Mouse (Mus musculus): ENCODE results near the gene Sept11. TPM values are rescaled to one million over a fixed set of nuclear protein-coding genes. Genes with fewer than 3 reads are reported as not detected.

Gene Sept11
- total and polyA plus RNA-seq, 3 experiments, result 72.3 to 138 (median 78.5) TPM

DNA sequence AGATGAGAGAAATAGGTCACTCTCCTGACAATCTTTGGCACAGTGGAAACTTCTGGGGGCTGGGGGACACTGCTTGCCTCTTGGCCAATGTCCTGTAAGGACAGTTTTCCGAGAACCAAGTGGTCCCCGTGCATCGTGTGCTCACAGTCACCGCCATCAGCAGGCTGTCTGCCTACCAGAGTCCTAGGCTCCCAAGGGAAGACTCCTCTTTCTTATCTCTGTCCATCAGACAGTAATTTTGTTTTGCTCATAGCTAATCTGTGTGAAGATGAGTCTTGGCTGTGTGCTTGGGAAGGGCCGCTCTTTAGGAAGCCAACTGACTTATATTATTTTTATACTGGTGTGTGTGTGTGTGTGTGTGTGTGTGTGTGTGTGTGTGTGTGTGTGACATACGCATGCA is 52.3 kb downstream of the Sept11 start:
- Histone ChIP-seq H3K9ac (ENCODE audit: insufficient read depth, low read depth) (no peak overlapping the region), H3K4me1 (ENCODE audit: control insufficient read depth in 1 of 2, insufficient read depth in 2 of 2) (peaks cover 7 to 39% of the 10 kb centered on the region in 2 experiments; a peak in 3 of 4 replicates), H3K4me2 (ENCODE audit: insufficient read depth, low read depth, poor library complexity, severe bottlenecking) (no peak overlapping the region), H3K4me3 (replicated peaks in 1 of 3; ENCODE audit: low read depth in 2 of 3, low read length in 2 of 3, poor library complexity in 1 of 3) (no peak overlapping the region), H3K36me3 (replicated peaks in 1 of 2; ENCODE audit: control insufficient read depth in 1 of 2, insufficient read depth in 1 of 2, low read length in 1 of 2) (peaks cover 38 to 87% of the 10 kb centered on the region in 2 experiments), H3K27ac (ENCODE audit: insufficient read depth, low read depth) (no peak overlapping the region), H3K27me3 (replicated peaks) (no peaks in the 10 kb centered on the region), H3K79me2 (replicated peaks; ENCODE audit: control insufficient read depth, extremely low read depth, insufficient read depth, poor library complexity, severe bottlenecking) (peaks cover 8% of the 10 kb centered on the region; the same call in 1 of the 2 replicates), H3K9me3 (replicated peaks; ENCODE audit: low read length) (no peaks in the 10 kb centered on the region)
- dilution Hi-C loops (cut with MboI; ENCODE audit: extremely low pct_ligation_motif_present, extremely low pct_unique_long_range_greater_than_20kb, low sequenced_read_pairs), result no loop called here
- no peak for TF ChIP-seq EP300 (IDR thresholded peaks at IDR 0.05; ENCODE audit: low read length)
- TF ChIP-seq SIN3A (IDR thresholded peaks at IDR 0.05; ENCODE audit: low read length), result no peak
- no peak for TF ChIP-seq TCF12 (IDR thresholded peaks at IDR 0.05; ENCODE audit: low read depth, low read length)
- TF ChIP-seq USF1 (IDR thresholded peaks at IDR 0.05; ENCODE audit: low read depth, low read length), result no peak
- TF ChIP-seq NELFE (IDR thresholded peaks at IDR 0.05; ENCODE audit: low read depth, low read length), result no peak
- no peak for TF ChIP-seq MXI1 (IDR thresholded peaks at IDR 0.05; ENCODE audit: low read depth, low read length)
- no peak for TF ChIP-seq ZMIZ1 (IDR thresholded peaks at IDR 0.05; ENCODE audit: low read depth, low read length)
- TF ChIP-seq TBP (conservative IDR thresholded peaks at IDR 0.05; ENCODE audit: low read depth, low read length), result no peak
- TF ChIP-seq BHLHE40 (IDR thresholded peaks at IDR 0.05; ENCODE audit: low read depth, low read length), result no peak
- no peak for TF ChIP-seq KAT2A (IDR thresholded peaks at IDR 0.05; ENCODE audit: insufficient replicate concordance, low read length)
- no peak for TF ChIP-seq ETS1 (conservative IDR thresholded peaks at IDR 0.05; ENCODE audit: low read depth, low read length)
- TF ChIP-seq MAZ (IDR thresholded peaks at IDR 0.05; ENCODE audit: low read depth, low read length), result no peak
- no peak for TF ChIP-seq JUN (IDR thresholded peaks at IDR 0.05; ENCODE audit: insufficient read depth, low read depth, low read length)
- no peak for TF ChIP-seq ZNF384 (IDR thresholded peaks at IDR 0.05; ENCODE audit: low read depth, low read length)
- no peak for TF ChIP-seq MAX (IDR thresholded peaks at IDR 0.05; ENCODE audit: low read length)
- TF ChIP-seq RCOR1 (conservative IDR thresholded peaks at IDR 0.05; ENCODE audit: low read depth, low read length), result no peak
- in situ Hi-C loops (cut with MboI; ENCODE audit: low pct_ligation_motif_present, low pct_unique_long_range_greater_than_20kb, low sequenced_read_pairs), result no loop called here
- no peak for DNase-seq (ENCODE audit: extremely low read depth)

DNA sequence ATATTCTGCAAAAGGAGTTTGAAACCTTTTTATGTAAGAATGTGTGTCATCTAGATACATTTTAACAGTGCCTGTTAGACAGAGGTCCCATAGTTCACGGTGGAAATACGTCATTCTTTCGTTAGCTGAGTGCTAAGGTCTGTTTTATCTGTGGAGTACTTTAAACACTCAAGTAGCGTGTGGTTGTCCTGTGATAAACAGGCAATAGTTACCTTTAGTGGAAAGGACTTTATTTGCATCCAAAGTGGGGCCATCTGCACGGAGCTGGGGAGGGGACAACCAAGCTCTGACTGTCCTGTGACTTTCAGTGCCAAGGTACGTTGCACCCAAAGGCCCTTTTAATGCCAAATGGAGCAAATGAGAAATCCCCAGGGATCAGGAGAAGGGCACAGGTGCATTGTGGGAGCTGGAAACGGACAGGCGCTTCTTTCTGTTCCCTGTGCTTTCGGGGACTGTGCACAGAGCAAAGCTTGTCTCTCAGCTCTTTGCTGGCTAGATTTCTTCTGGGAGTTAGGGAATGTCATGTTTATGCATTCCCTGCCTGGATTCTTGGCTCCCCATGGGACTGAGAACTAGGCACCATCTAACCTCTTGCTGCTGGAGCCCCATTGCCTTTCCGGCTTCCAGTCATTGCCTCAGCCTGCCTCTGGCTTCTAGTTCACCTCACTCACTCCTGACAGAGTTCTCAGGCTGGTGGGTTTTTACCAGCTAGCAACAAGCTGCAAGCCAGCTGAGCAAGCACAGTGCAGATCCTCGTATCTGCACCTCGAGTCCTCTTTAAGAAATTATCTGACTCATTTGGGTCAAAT is 56.9 kb downstream of the Sept11 start:
- Histone ChIP-seq H3K27ac (ENCODE audit: insufficient read depth, low read depth) (no peak overlapping the region; the same call in 1 of the 2 replicates), H3K9me3 (replicated peaks; ENCODE audit: low read length) (no peaks in the 10 kb centered on the region), H3K4me2 (ENCODE audit: insufficient read depth, low read depth, poor library complexity, severe bottlenecking) (no peak overlapping the region), H3K4me3 (replicated peaks in 1 of 3; ENCODE audit: low read depth in 2 of 3, low read length in 2 of 3, poor library complexity in 1 of 3) (no peak overlapping the region), H3K4me1 (ENCODE audit: control insufficient read depth in 1 of 2, insufficient read depth in 2 of 2) (peaks cover 23 to 58% of the 10 kb centered on the region in 2 experiments), H3K27me3 (replicated peaks) (no peaks in the 10 kb centered on the region), H3K36me3 (replicated peaks in 1 of 2; ENCODE audit: control insufficient read depth in 1 of 2, insufficient read depth in 1 of 2, low read length in 1 of 2) (peaks cover 25 to 75% of the 10 kb centered on the region in 2 experiments), H3K79me2 (replicated peaks; ENCODE audit: control insufficient read depth, extremely low read depth, insufficient read depth, poor library complexity, severe bottlenecking) (peaks cover 18% of the 10 kb centered on the region), H3K9ac (ENCODE audit: insufficient read depth, low read depth) (no peak overlapping the region)
- in situ Hi-C loops (cut with MboI; ENCODE audit: low pct_ligation_motif_present, low pct_unique_long_range_greater_than_20kb, low sequenced_read_pairs) (no loop called here), dilution Hi-C loops (cut with MboI; ENCODE audit: extremely low pct_ligation_motif_present, extremely low pct_unique_long_range_greater_than_20kb, low sequenced_read_pairs) (no loop called here)
- no peak for TF ChIP-seq MEF2A (IDR thresholded peaks at IDR 0.05; ENCODE audit: borderline replicate concordance, low read depth, low read length)
- no peak for TF ChIP-seq USF2 (conservative IDR thresholded peaks at IDR 0.05; ENCODE audit: low read depth, low read length)
- no peak for TF ChIP-seq JUND (conservative IDR thresholded peaks at IDR 0.05; ENCODE audit: low read depth, low read length)
- TF ChIP-seq SMC3 (IDR thresholded peaks at IDR 0.05; ENCODE audit: low read depth, low read length), result no peak
- no peak for TF ChIP-seq GABPA (IDR thresholded peaks at IDR 0.05; ENCODE audit: insufficient replicate concordance, low read depth, low read length)
- no peak for TF ChIP-seq MAFK (IDR thresholded peaks at IDR 0.05; ENCODE audit: insufficient replicate concordance, low read length)
- no peak for TF ChIP-seq HCFC1 (IDR thresholded peaks at IDR 0.05; ENCODE audit: low read depth, low read length)
- TF ChIP-seq MXI1 (IDR thresholded peaks at IDR 0.05; ENCODE audit: low read depth, low read length), result no peak
- TF ChIP-seq UBTF (IDR thresholded peaks at IDR 0.05; ENCODE audit: low read depth, low read length), result no peak
- no peak for TF ChIP-seq POLR2AphosphoS2 (IDR thresholded peaks at IDR 0.05; ENCODE audit: low read depth, low read length)
- TF ChIP-seq MYC (IDR thresholded peaks at IDR 0.05; ENCODE audit: low read depth, low read length), result no peak
- no peak for TF ChIP-seq BHLHE40 (IDR thresholded peaks at IDR 0.05; ENCODE audit: low read depth, low read length)
- no peak for TF ChIP-seq SIN3A (IDR thresholded peaks at IDR 0.05; ENCODE audit: low read length)
- peak; percentile 35 for DNase-seq (ENCODE audit: extremely low read depth)

All from CH12.LX (cell line).